Mouse (Mus musculus) hindbrain, embryonic 11.5 days (tissue): ENCODE measurements around the gene Tfr2. TPM values are rescaled to one million over a fixed set of nuclear protein-coding genes. Genes with fewer than 3 reads are reported as not detected.

Source experiments
- ATAC-seq: fragments of 200-750 bp; cut with Nextera tagmentation; 2 replicates; pipeline ENCODE4 v1.8.0; 2017; ENCODE audit warnings: mild to moderate bottlenecking, moderate TSS enrichment, moderate library complexity; ENCODE audit not compliant: low FRiP score
- DNase-seq: peaks from one replicate; pipeline ENCODE4 v3.0.0-alpha.2; 2015; ENCODE audit warnings: low spot score
- H3K27ac ChIP-seq: fragments of 300-500 bp; sonication (generic); 2 replicates; pipeline ENCODE4 v1.5.1; 2014; ENCODE audit warnings: mild to moderate bottlenecking, low read depth, low read length
- H3K27me3 ChIP-seq: fragments of 300-500 bp; sonication (generic); 2 replicates; pipeline ENCODE4 v1.6.1; 2014; ENCODE audit warnings: mild to moderate bottlenecking, low read length, moderate library complexity, mixed read lengths; ENCODE audit not compliant: control insufficient read depth, insufficient read depth
- H3K36me3 ChIP-seq: fragments of 300-500 bp; sonication (generic); 2 replicates; pipeline ENCODE4 v1.6.1; 2014; ENCODE audit warnings: mild to moderate bottlenecking, low read length, moderate library complexity, mixed read lengths; ENCODE audit not compliant: control insufficient read depth, insufficient read depth
- H3K4me1 ChIP-seq: fragments of 300-500 bp; sonication (generic); replicated peaks from 2 replicates; pipeline ENCODE4 v1.6.1; 2014; ENCODE audit warnings: low read length, mixed read lengths; ENCODE audit not compliant: control insufficient read depth, insufficient read depth
- H3K4me2 ChIP-seq: fragments of 300-500 bp; sonication (generic); replicated peaks from 2 replicates; pipeline ENCODE4 v1.6.1; 2014; ENCODE audit warnings: mild to moderate bottlenecking, low read depth, low read length
- H3K4me3 ChIP-seq: fragments of 300-500 bp; sonication (generic); 2 replicates; pipeline ENCODE4 v1.5.1; 2014; ENCODE audit warnings: low read depth, low read length
- H3K9ac ChIP-seq: fragments of 300-500 bp; sonication (generic); 2 replicates; pipeline ENCODE4 v1.6.1; 2014; ENCODE audit warnings: low read depth, low read length
- H3K9me3 ChIP-seq: fragments of 300-500 bp; sonication (generic); 2 replicates; pipeline ENCODE4 v1.6.1; 2016; ENCODE audit warnings: low read length; ENCODE audit not compliant: control insufficient read depth
- WGBS: fragments of 180-500 bp; shearing (Covaris S2); extraction: QIAGEN DNeasy Blood & Tissue Kit; methylation state at CpG from one replicate; pipeline ENCODE4 v1.1.7; 2014; 5-methylcytosine and 5-hydroxymethylcytosine counted together
- polyA plus RNA-seq: library from polyadenylated mRNA; unstranded; fragments of >200 nt; fragmentation: Nextera tagmentation; extraction: Ambion mirVana; gene quantifications from 2 replicates; pipeline ENCODE4 v1.2.1, GENCODE M21; 2014

The Tfr2 gene
- polyA plus RNA-seq, 1 experiment from 2014 or later: 2.7 TPM

DNA sequence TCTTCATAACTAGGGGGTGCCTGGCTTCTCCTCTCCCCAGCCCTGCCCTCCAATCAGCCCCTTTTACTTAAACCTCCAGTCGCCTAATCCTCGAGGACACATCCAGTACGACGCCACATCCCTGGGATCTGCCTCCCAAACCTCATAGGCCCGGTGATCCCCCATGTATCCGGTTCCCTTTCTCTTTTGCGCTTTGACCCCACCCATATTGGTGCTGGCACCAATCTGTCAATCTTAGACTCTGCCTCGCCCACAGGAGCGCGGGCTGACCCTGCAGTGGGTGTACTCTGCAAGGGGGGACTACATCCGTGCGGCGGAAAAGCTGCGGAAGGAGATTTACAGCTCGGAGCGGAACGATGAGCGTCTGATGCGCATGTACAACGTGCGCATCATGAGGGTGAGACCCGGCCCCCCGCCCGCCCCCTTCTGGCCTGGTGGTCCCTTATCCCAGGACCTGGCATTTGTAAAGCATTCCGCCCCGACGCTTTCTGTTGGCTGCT lies 14.1 kb downstream of the Tfr2 start:
- Histone ChIP-seq H3K27ac (no peak overlapping the region), H3K4me2 (peak overlapping the region; percentile 41), H3K4me1 (no peaks in the 10 kb centered on the region), H3K27me3 (no peaks in the 10 kb centered on the region), H3K4me3 (peak overlapping the region; percentile 27; the same call in 1 of the 2 replicates), H3K36me3 (no peaks in the 10 kb centered on the region), H3K9ac (peak overlapping the region; percentile 21; the same call in 1 of the 2 replicates), H3K9me3 (peaks cover 3% of the 10 kb centered on the region; the same call in 1 of the 2 replicates)
- peak; percentile 73 for DNase-seq
- WGBS: 13% methylated on average over 27 of the region's 27 CpGs
- peak; percentile 71 for ATAC-seq

DNA sequence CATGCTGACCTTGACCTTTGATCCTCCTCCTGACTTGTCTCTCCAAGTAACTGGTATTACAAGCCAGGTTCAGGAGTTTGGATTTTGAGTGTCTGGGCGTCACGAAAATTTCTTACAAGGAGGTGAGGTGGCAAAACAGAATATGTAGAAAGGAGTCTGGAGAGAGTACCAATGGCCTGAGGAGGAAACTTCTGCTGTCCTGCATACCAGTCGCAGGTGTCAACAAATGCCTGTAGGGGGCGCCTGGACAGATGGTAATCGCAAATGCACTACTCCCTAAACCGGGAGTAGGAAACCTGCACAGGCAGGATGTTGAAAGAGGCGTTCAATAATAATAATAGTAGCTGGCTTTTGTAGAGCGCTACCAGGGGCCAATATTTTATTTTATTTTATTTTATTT lies 15.3 kb downstream of the Tfr2 start:
- Histone ChIP-seq H3K9ac (no peak overlapping the region), H3K9me3 (peaks cover 3% of the 10 kb centered on the region; the same call in 1 of the 2 replicates), H3K4me1 (no peaks in the 10 kb centered on the region), H3K4me2 (no peak overlapping the region), H3K4me3 (no peak overlapping the region), H3K27me3 (no peaks in the 10 kb centered on the region), H3K36me3 (no peaks in the 10 kb centered on the region), H3K27ac (no peak overlapping the region)
- no peak for ATAC-seq
- 35% methylated on average over 8 of the region's 8 CpGs for WGBS
- DNase-seq: peak; percentile 73

DNA sequence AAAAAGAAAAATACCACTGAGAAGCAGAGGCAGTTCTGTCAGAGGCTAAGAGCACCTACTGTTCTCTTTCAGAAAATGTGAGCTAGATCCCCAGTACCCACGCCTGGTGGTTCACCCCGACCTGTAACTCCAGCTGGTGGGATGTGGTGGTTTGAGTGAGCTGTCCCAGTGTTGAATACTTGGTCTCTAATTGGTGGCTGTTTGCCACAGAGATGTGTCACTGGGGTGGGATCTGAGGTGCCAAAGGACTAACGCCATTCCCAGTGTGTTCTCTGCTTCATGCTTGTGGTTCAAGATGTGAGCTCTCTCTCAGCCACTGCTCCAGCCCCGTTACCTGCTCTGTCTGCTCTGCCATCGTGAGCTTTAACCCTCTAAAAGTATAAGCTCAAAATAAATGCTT lies 20.9 kb downstream of the Tfr2 start:
- H3K9me3 ChIP-seq: peaks cover 3% of the 10 kb centered on the region; the same call in 1 of the 2 replicates
- no peaks in the 10 kb centered on the region for H3K4me1 ChIP-seq
- no peak for DNase-seq
- H3K4me3 ChIP-seq: no peak overlapping the region
- 79% methylated on average over 5 of the region's 5 CpGs for WGBS
- H3K36me3 ChIP-seq: no peaks in the 10 kb centered on the region
- no peak for ATAC-seq
- H3K27ac ChIP-seq: no peak overlapping the region
- no peak overlapping the region for H3K9ac ChIP-seq
- no peaks in the 10 kb centered on the region for H3K27me3 ChIP-seq
- no peak overlapping the region for H3K4me2 ChIP-seq

DNA sequence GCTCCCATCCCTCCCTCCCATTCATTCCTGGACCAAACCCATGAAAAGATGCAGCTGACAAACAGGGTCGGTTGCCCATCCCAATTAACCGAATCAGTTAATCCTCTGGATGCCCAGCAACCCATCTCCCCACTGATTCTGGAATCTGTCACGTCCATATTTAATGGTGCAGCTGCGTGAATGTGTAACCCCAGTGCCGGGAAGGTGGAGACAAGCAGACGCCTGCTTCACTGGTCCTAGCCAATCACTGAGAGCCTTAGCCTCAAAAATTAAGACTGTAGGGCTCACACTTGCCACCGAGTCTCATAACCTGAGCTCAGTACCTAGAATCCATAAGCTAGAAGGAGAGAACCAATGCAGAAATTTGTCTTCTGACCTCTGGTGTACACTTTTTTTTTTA lies 26.3 kb downstream of the Tfr2 start:
- H3K4me1 ChIP-seq: no peaks in the 10 kb centered on the region
- 78% methylated on average over 7 of the region's 7 CpGs for WGBS
- no peaks in the 10 kb centered on the region for H3K9me3 ChIP-seq
- DNase-seq (no peak), ATAC-seq (no peak)
- no peak overlapping the region for H3K9ac ChIP-seq
- no peaks in the 10 kb centered on the region for H3K36me3 ChIP-seq
- H3K4me3 ChIP-seq: no peak overlapping the region
- no peak overlapping the region for H3K27ac ChIP-seq
- H3K4me2 ChIP-seq: no peak overlapping the region
- no peaks in the 10 kb centered on the region for H3K27me3 ChIP-seq

DNA sequence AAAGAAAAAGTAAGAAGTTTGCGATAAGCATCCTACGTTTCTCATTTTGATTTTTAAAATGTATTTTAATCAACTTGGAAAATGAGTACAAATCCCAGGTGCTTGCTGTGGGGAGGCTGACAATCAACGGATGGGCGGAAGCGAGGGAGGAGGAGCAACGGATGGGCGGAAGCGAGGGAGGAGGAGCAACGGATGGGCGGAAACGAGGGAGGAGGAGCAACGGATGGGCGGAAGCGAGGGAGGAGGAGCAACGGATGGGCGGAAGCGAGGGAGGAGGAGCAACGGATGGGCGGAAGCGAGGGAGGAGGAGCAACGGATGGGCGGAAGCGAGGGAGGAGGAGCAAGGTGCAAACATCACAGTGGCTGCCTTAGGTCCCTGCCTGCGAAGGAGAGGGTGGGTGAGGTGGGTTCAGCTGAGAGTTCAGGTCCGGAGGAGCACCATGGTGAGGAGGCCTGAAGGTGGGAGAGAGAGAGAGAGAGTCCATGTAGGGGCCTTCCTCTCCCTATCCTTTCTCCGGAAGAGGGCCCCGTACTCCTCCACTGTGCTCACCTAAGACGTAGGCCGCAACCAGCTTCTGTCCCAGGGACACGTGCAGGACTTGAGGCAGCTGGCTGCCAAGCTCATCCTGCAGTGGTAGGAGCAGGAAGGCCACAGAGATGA lies 27.1 kb downstream of the Tfr2 start:
- no peak for ATAC-seq
- H3K4me1 ChIP-seq: no peaks in the 10 kb centered on the region
- H3K4me3 ChIP-seq: 0 out of 2 replicates have a peak overlapping the region, but pooled peaks have one; percentile 13
- no peak overlapping the region for H3K9ac ChIP-seq
- H3K27ac ChIP-seq: no peak overlapping the region
- 35% methylated on average over 28 of the region's 30 CpGs for WGBS
- 0 out of 2 replicates have a peak overlapping the region, but pooled peaks have one; percentile 3 for H3K4me2 ChIP-seq
- H3K27me3 ChIP-seq: no peaks in the 10 kb centered on the region
- no peaks in the 10 kb centered on the region for H3K9me3 ChIP-seq
- no peak for DNase-seq
- no peaks in the 10 kb centered on the region for H3K36me3 ChIP-seq

DNA sequence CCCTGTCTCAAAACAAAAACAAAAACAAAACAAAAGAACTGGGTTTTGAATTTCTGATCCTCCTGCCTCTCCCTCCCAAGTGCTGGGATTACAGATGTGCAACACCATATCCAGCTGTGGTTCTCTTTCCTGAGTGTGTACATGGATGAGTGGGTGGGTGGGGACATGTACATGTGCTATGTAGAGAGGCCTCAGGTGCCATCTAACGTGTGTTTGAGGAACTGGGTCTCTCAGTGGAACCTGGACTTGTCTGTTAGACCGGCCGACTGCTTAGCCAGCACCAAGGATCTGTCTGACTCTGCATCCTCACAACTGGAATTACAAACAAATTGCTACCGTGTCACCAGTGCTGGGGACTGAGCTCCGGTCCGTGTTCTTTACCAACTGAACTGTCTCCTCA lies 28.0 kb downstream of the Tfr2 start:
- 95% methylated on average over 6 of the region's 6 CpGs for WGBS
- no peak overlapping the region for H3K4me3 ChIP-seq
- H3K4me1 ChIP-seq: peaks cover 3% of the 10 kb centered on the region
- H3K4me2 ChIP-seq: no peak overlapping the region
- no peak for ATAC-seq
- H3K36me3 ChIP-seq: no peaks in the 10 kb centered on the region
- DNase-seq: no peak
- no peaks in the 10 kb centered on the region for H3K9me3 ChIP-seq
- H3K27ac ChIP-seq: no peak overlapping the region
- H3K9ac ChIP-seq: no peak overlapping the region
- H3K27me3 ChIP-seq: no peaks in the 10 kb centered on the region

DNA sequence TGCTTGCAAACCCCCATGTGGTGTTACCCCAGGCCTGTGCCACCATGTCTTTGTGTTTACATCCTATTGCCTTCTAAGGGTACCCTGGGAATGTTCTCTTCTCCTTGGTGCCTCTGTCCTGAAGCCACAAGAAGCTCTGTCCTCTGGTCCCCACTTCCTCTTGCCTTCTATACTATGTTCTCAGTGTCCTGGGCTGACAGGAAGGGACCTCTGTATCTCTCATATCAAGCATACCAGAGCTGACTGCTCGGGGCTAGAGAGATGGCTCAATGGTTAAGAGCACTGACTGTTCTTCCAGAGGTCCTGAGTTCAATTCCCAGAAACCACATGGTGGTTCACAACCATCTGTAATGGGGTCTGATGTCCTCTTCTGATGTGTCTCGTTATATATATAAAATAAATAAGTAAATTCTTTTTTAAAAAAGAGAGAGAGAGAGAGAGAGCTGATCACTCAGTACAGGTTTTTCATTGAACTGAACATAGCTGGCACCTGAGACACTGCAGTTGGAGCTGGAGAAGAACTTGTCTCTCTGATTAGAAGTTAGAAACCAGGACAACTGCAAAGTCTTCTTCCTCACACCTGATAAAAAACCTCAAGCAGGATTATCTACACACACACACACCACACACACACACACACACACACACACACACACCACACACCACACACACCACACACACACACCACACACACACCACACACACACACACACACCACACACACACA lies 28.6 kb downstream of the Tfr2 start:
- Histone ChIP-seq H3K9me3 (no peaks in the 10 kb centered on the region), H3K9ac (no peak overlapping the region), H3K27me3 (no peaks in the 10 kb centered on the region), H3K4me3 (no peak overlapping the region), H3K4me1 (peaks cover 3% of the 10 kb centered on the region), H3K27ac (no peak overlapping the region), H3K36me3 (no peaks in the 10 kb centered on the region), H3K4me2 (no peak overlapping the region)
- no peak for DNase-seq
- 90% methylated on average over 2 of the region's 2 CpGs for WGBS
- ATAC-seq: no peak

DNA sequence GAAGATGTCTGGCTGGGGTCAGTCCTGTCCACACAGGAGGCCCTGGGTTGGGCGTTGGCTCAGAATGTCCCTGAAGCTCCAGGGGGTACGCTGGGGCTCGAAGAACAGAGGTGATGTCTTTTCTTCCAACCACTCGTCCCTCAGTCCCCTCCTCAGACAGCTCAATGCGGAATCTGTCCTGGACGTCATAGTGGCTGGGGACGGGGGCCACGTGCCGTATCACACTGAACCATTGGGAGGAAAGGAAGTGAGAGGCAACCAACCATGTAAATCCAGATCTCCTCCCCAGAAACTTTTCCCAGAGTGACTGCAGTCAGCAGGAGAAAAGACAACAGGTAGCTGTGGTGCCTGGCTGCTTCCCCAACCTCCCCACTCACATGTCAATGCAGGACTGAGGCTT lies 30.0 kb downstream of the Tfr2 start:
- WGBS: 71% methylated on average over 9 of the region's 9 CpGs
- ATAC-seq (no peak), DNase-seq (no peak)
- H3K27me3 ChIP-seq: no peaks in the 10 kb centered on the region
- H3K27ac ChIP-seq: no peak overlapping the region
- H3K9ac ChIP-seq: peak overlapping the region; percentile 83
- no peaks in the 10 kb centered on the region for H3K36me3 ChIP-seq
- H3K4me2 ChIP-seq: peak overlapping the region; percentile 94
- H3K4me3 ChIP-seq: peak overlapping the region; percentile 63
- H3K9me3 ChIP-seq: no peaks in the 10 kb centered on the region
- H3K4me1 ChIP-seq: peaks cover 3% of the 10 kb centered on the region
